1 mouse cellular context compared by ENCODE assay signal in the genomic region with DNA sequence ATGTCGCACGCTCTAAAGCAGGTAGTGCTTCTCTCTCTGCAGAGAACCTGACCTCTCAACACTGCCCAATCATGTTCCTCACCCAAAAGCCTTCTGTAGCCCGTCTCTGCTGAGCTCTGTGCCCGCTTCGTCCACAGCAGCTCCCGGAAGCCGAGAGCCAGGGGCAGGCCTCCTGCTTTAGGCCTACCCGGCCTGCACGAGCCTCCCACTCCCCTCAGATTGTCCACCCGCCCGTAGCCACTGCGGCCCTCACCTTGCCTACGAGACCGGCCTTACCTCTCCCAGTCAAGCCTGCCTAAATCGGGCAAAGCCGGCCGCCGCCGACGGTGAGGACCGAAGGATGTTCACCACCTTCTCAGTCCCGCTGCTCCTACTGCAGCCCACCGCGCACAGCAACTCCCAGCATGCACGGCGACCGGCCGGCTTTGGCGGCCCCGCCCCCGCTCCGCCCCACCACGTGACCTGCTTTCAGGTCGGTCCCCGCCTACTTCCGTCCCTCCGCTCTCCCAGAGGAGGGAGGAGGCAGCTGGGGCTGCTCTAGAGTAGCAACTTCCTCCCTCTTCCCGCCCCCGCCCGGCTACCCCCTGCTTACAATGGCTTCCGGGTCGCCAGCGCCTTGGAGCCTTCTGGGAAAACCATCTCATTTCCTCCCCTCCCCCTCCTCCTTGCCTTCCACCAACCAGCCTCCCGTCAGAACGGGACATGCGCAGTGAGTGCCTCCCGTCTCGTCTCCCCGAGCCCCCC.
TF ChIP-seq lines count a peak whose summit lies in the region.

Gene Mbd5 (plus strand): TSS at position 668 of the 744 bp plus-strand sequence.

TF ChIP-seq in MEL, 35 proteins besides CTCF, POLR2A, EP300 and RAD21 (continued from another document):
- TF ChIP-seq RCOR1 (IDR thresholded peaks at IDR 0.05; ENCODE audit: low read depth, low read length) (no peak), POLR2AphosphoS2 (IDR thresholded peaks at IDR 0.05; ENCODE audit: low read length) (peak; percentile 66; the same call in 1 of the 2 replicates), GATA1 (IDR thresholded peaks at IDR 0.05; ENCODE audit: low read depth, low read length) (no peak), MYC (IDR thresholded peaks at IDR 0.05; ENCODE audit: low read depth, low read length) (no peak), UBTF (IDR thresholded peaks at IDR 0.05; ENCODE audit: borderline replicate concordance, insufficient read depth, low read depth, low read length) (0 out of 2 replicates have a peak, but pooled peaks have one; percentile 30)
